Mouse (Mus musculus): ENCODE measurements around the gene Mrps10.

Gene Mrps10

GRCm38 (mm10) chr17:47381917-47382316 lies 13.2 kb downstream of the Mrps10 start:
- in situ Hi-C loops (cut with MboI, MseI): no loop called here

GRCm38 (mm10) chr17:47383266-47383665 lies 14.6 kb downstream of the Mrps10 start:
- in situ Hi-C loops (cut with MboI, MseI): no loop called here

- in situ Hi-C loops (cut with MboI, MseI): no loop called here
These were observed 15.4 kb downstream of the Mrps10 start for GRCm38 (mm10) chr17:47384064-47384463.

GRCm38 (mm10) chr17:47385145-47385544 lies 16.5 kb downstream of the Mrps10 start, which contains the start of gene Guca1b:
TSS of gene Guca1b (plus strand) at chr17:47385393.
- in situ Hi-C loops (cut with MboI, MseI): no loop called here

- in situ Hi-C loops (cut with MboI, MseI): no loop called here
These were observed 18.0 kb downstream of the Mrps10 start for GRCm38 (mm10) chr17:47386649-47387048.

- in situ Hi-C loops (cut with MboI, MseI): no loop called here
These were observed 25.7 kb downstream of the Mrps10 start for GRCm38 (mm10) chr17:47394223-47394869.

GRCm38 (mm10) chr17:47395376-47395913 lies 26.8 kb downstream of the Mrps10 start:
- in situ Hi-C loops (cut with MboI, MseI): no loop called here

- in situ Hi-C loops (cut with MboI, MseI): no loop called here
These were observed 30.4 kb downstream of the Mrps10 start for GRCm38 (mm10) chr17:47399091-47399490.

- in situ Hi-C loops (cut with MboI, MseI): loop anchor here (25.0 kb wide), 1 partner anchor 1463 kb away; no protein-coding TSS in a partner anchor
These were observed 31.8 kb downstream of the Mrps10 start, which contains the start of gene Guca1a for GRCm38 (mm10) chr17:47400451-47400850. TSS of gene Guca1a (minus strand) at chr17:47400584.

GRCm38 (mm10) chr17:47407717-47408557 lies 39.2 kb downstream of the Mrps10 start:
- in situ Hi-C loops (cut with MboI, MseI): loop anchor here (25.0 kb wide), 1 partner anchor 1471 kb away; no protein-coding TSS in a partner anchor

GRCm38 (mm10) chr17:47408558-47408898 lies 39.8 kb downstream of the Mrps10 start:
- in situ Hi-C loops (cut with MboI, MseI): loop anchor here (25.0 kb wide), 1 partner anchor 1471 kb away; no protein-coding TSS in a partner anchor

GRCm38 (mm10) chr17:47409897-47410861 lies 41.5 kb downstream of the Mrps10 start:
- in situ Hi-C loops (cut with MboI, MseI): loop anchor here (25.0 kb wide), 1 partner anchor 1473 kb away; no protein-coding TSS in a partner anchor

GRCm38 (mm10) chr17:47420195-47420594 lies 51.5 kb downstream of the Mrps10 start:
- in situ Hi-C loops (cut with MboI, MseI): loop anchor here (25.0 kb wide), 1 partner anchor 1483 kb away; no protein-coding TSS in a partner anchor

- in situ Hi-C loops (cut with MboI, MseI): loop anchor here (25.0 kb wide), 1 partner anchor 1484 kb away; no protein-coding TSS in a partner anchor
These were observed 52.9 kb downstream of the Mrps10 start for GRCm38 (mm10) chr17:47421566-47421965.

GRCm38 (mm10) chr17:47422616-47423015 lies 53.9 kb downstream of the Mrps10 start:
- in situ Hi-C loops (cut with MboI, MseI): loop anchor here (25.0 kb wide), 1 partner anchor 1485 kb away; no protein-coding TSS in a partner anchor

- in situ Hi-C loops (cut with MboI, MseI): loop anchor here (25.0 kb wide), 1 partner anchor 1487 kb away; no protein-coding TSS in a partner anchor
These were observed 55.5 kb downstream of the Mrps10 start for GRCm38 (mm10) chr17:47424186-47424585.

GRCm38 (mm10) chr17:47427316-47427715 lies 58.6 kb downstream of the Mrps10 start:
- in situ Hi-C loops (cut with MboI, MseI): no loop called here

- in situ Hi-C loops (cut with MboI, MseI): no loop called here
These were observed 60.2 kb downstream of the Mrps10 start for GRCm38 (mm10) chr17:47428831-47429304.

GRCm38 (mm10) chr17:47430815-47431214 lies 62.1 kb downstream of the Mrps10 start:
- in situ Hi-C loops (cut with MboI, MseI): no loop called here
